Mouse (Mus musculus) midbrain, postnatal 0 days (tissue): ENCODE measurements around the gene Pnpla3. TPM values are rescaled to one million over a fixed set of nuclear protein-coding genes. Genes with fewer than 3 reads are reported as not detected.

Experiments used
- ATAC-seq: fragments of 200-750 bp; cut with Nextera tagmentation; 2 replicates; pipeline ENCODE4 v1.8.0; 2017; ENCODE audit warnings: moderate number of reproducible peaks, mild to moderate bottlenecking, moderate TSS enrichment, moderate library complexity; ENCODE audit not compliant: low FRiP score
- DNase-seq: peaks from one replicate; pipeline ENCODE4 v3.0.0-alpha.2; 2015; ENCODE audit warnings: low spot score
- H3K27ac ChIP-seq: fragments of 300-500 bp; sonication (generic); 2 replicates; pipeline ENCODE4 v1.5.1; 2014; ENCODE audit warnings: low read depth, mild to moderate bottlenecking, low read length, mixed read lengths
- H3K27me3 ChIP-seq: fragments of 300-500 bp; sonication (generic); 2 replicates; pipeline ENCODE4 v1.6.1; 2014; ENCODE audit warnings: low read length, control low read depth, mixed read lengths; ENCODE audit not compliant: insufficient read depth
- H3K36me3 ChIP-seq: fragments of 300-500 bp; sonication (generic); 2 replicates; pipeline ENCODE4 v1.6.1; 2014; ENCODE audit warnings: low read length, control low read depth, mixed read lengths; ENCODE audit not compliant: insufficient read depth
- H3K4me1 ChIP-seq: fragments of 300-500 bp; sonication (generic); 2 replicates; pipeline ENCODE4 v1.6.1; 2014; ENCODE audit warnings: mild to moderate bottlenecking, control low read depth, antibody characterized with exemption, low read length, mixed read lengths; ENCODE audit not compliant: insufficient read depth
- H3K4me2 ChIP-seq: fragments of 300-500 bp; sonication (generic); 2 replicates; pipeline ENCODE4 v1.6.1; 2014; ENCODE audit warnings: low read depth, mild to moderate bottlenecking, low read length, mixed read lengths; ENCODE audit not compliant: poor library complexity, severe bottlenecking
- H3K4me3 ChIP-seq: fragments of 300-500 bp; sonication (generic); 2 replicates; pipeline ENCODE4 v1.5.1; 2014; ENCODE audit warnings: low read depth, mild to moderate bottlenecking, low read length, moderate library complexity
- H3K9ac ChIP-seq: fragments of 300-500 bp; sonication (generic); replicated peaks from 2 replicates; pipeline ENCODE4 v1.6.1; 2014; ENCODE audit warnings: mild to moderate bottlenecking, low read length, moderate library complexity, mixed read lengths; ENCODE audit not compliant: poor library complexity, severe bottlenecking
- H3K9me3 ChIP-seq: fragments of 300-500 bp; sonication (generic); 2 replicates; pipeline ENCODE4 v1.6.1; 2016; ENCODE audit warnings: low read length, control low read depth
- CTCF ChIP-seq: IDR thresholded peaks from 2 replicates; pipeline ENCODE4 v1.5.1; 2016; ENCODE audit warnings: antibody characterized with exemption, mild to moderate bottlenecking
- WGBS: fragments of 180-500 bp; shearing (Covaris S2); extraction: QIAGEN DNeasy Blood & Tissue Kit; methylation state at CpG from one replicate; pipeline ENCODE4 v1.1.7; 2014; 5-methylcytosine and 5-hydroxymethylcytosine counted together
- polyA plus RNA-seq: library from polyadenylated mRNA; unstranded; fragments of >200 nt; fragmentation: Nextera tagmentation; extraction: Ambion mirVana; gene quantifications from 2 replicates; pipeline ENCODE4 v1.2.1, GENCODE M21; 2015
- total RNA-seq: library from RNA; depleted of rRNA; stranded (reverse); fragments of >200 nt; gene quantifications from 2 replicates; pipeline ENCODE4 v1.2.3, GENCODE M21; 2014

Gene Pnpla3
- total and polyA plus RNA-seq, 2 experiments from 2014 or later: 5.4 to 7.3 TPM

DNA sequence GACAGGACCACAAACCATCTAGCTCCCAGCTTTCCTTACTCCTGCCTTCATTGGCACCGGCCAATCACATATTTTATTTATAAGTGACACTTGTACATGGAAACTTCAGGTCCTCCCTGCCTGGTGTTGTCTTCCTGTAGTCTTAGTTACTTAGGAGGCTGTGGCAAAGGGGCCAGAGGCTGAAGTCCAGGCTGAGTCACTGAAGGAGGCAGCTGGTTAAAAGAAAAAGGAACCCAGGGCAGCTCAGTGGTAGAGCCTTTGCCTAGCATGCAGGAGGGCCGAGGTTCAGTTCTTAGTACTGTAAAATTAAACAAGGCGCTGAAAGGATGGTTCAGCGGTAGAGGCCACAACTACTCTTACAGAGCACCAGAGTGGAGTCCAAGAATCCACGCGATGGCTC lies 819 bp upstream of the Pnpla3 start:
- H3K36me3 ChIP-seq: no peaks in the 10 kb centered on the region
- DNase-seq (no peak), ATAC-seq (no peak)
- WGBS: 67% methylated on average over 6 of the region's 6 CpGs
- H3K9me3 ChIP-seq: no peaks in the 10 kb centered on the region
- H3K9ac ChIP-seq: peak overlapping the region; percentile 75; the same call in 1 of the 2 replicates
- peak overlapping the region; percentile 73 for H3K4me2 ChIP-seq
- TF ChIP-seq CTCF: no peak
- H3K4me1 ChIP-seq: 0 out of 2 replicates have a peak, but pooled peaks cover 4% of the 10 kb centered on the region
- H3K4me3 ChIP-seq: peak overlapping the region; percentile 58; the same call in 1 of the 2 replicates
- no peaks in the 10 kb centered on the region for H3K27me3 ChIP-seq
- H3K27ac ChIP-seq: peak overlapping the region; percentile 77; the same call in 1 of the 2 replicates

DNA sequence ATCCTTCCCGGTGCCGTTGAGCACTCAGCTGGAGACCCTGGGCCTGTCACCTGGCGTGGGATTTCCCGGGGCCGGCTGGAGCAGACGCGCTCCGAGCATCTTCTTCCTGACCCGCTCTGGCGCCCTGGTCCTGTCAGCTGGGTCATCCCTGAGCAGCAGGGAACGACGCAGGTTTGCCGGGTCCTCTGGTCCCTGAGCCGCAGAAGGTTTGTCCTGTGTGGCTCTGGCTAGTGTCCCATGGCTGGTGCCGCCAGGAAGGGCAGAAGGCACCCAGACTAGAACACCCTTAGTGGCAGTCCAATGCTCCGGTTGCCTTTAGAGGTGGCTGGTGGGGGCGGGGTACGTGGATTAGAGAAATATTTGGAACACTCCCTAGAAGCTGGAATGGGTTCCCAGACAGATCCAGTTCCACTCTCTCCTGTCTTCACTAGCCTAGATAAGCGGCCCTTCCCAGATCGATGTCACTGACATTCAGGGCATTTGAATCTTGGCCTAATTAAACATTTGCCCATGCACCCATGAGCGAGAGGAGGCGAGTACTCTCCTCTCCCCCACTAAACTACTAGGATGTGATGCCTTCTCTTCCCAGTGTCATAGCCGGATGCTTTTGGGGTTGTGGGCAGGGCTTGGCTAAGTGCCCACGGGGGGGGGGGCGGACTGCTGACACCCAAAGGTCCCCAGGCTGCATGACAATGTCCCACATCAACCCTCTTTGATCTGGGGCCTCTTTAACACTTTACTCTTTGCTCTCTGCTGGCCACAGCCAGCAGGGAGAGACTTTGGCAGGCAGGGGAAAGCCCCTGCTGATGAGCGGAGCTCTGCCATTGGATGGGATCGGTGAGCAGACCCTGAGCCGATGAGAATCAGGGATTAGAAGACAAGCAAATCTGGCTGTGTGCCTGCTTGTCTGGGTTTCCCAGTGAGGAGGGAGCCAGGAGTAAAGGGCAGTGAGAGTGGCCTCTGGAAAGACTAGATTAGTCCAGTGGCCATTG lies 829 bp downstream of the Pnpla3 start:
- Histone ChIP-seq H3K27ac (peak overlapping the region; percentile 77), H3K27me3 (no peaks in the 10 kb centered on the region), H3K4me1 (0 out of 2 replicates have a peak, but pooled peaks cover 4% of the 10 kb centered on the region), H3K4me3 (peak overlapping the region; percentile 58), H3K36me3 (no peaks in the 10 kb centered on the region), H3K9me3 (no peaks in the 10 kb centered on the region), H3K4me2 (peak overlapping the region; percentile 73), H3K9ac (peak overlapping the region; percentile 75)
- ATAC-seq (peak; percentile 58), DNase-seq (peak; percentile 94)
- TF ChIP-seq CTCF: peak; percentile 28
- 1% methylated on average over 28 of the region's 28 CpGs for WGBS

- Histone ChIP-seq H3K27ac (no peak overlapping the region), H3K4me1 (0 out of 2 replicates have a peak, but pooled peaks cover 4% of the 10 kb centered on the region), H3K4me3 (no peak overlapping the region), H3K4me2 (peak overlapping the region; percentile 73), H3K9ac (no peak overlapping the region), H3K27me3 (no peaks in the 10 kb centered on the region), H3K9me3 (no peaks in the 10 kb centered on the region), H3K36me3 (peaks cover 3% of the 10 kb centered on the region; the same call in 1 of the 2 replicates)
- no peak for TF ChIP-seq CTCF
- ATAC-seq: no peak
- 70% methylated on average over 1 of the region's 1 CpGs for WGBS
- DNase-seq: no peak
Observed at GRCm38 (mm10) chr15:84169511-84169910, 1.9 kb downstream of the Pnpla3 start.

DNA sequence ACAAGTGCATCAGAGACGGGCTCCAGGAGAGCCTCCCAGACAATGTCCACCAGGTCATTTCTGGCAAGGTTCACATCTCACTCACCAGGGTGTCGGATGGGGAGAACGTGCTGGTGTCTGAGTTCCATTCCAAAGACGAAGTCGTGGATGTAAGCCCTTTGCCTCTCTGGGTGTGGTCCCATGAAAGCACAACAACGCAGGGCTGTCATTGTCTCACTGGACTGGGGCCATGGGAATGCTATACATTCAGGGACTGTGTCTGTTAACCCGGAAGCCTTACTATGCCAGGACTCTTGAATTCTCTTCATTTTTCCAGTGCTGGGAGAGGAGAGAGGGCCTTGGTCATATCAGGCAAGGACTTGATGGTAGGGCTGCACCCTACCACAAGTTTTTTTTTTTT lies 3.5 kb downstream of the Pnpla3 start:
- DNase-seq: no peak
- H3K36me3 ChIP-seq: peaks cover 9% of the 10 kb centered on the region; the same call in 1 of the 2 replicates
- TF ChIP-seq CTCF: no peak
- no peak overlapping the region for H3K27ac ChIP-seq
- no peak overlapping the region for H3K4me2 ChIP-seq
- no peak for ATAC-seq
- no peak overlapping the region for H3K9ac ChIP-seq
- WGBS: 85% methylated on average over 7 of the region's 7 CpGs
- no peaks in the 10 kb centered on the region for H3K27me3 ChIP-seq
- H3K4me1 ChIP-seq: 0 out of 2 replicates have a peak, but pooled peaks cover 4% of the 10 kb centered on the region
- H3K9me3 ChIP-seq: no peaks in the 10 kb centered on the region
- H3K4me3 ChIP-seq: no peak overlapping the region

DNA sequence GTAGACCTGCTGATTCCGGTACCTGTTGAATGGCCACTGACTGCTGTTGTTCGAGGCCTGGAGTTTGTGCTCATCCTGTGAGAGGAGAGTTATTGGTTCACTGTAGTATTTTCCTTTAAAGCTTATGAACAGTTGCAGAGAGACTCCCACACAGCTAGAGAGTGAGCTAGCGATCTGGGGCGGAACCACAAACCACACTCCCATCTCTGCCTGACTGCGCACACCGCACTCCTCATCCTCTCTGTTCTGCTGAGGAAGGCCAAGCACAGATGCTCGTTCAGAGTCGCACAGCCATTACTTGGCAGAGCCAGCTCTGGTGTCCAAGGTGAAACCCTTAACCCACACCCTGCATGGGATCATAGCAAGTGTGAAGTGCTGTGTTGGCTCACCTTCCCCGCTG lies 11.1 kb downstream of the Pnpla3 start:
- WGBS: 93% methylated on average over 9 of the region's 9 CpGs

DNA sequence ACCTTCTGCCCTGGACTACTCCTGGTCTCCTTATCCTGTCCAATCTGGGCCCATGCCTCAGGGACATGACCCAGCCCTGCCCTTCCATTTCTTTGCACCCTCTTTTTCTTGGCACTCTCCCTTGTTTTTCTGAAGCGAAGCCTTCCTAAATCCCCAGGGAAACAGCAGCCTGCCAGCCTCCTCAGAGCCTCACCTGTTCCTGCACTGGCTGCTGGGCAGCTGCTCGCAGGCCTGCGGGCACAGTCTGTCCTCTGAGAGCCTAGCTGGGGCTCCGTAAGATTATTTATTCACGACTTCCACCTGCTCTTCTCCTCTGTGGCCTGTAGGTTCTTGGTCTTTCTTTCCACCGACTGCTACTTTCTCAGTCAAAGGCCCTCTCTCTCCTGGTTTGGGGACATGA lies 14.4 kb downstream of the Pnpla3 start:
- DNase-seq (no peak), ATAC-seq (no peak)
- no peak for TF ChIP-seq CTCF
- H3K36me3 ChIP-seq: peaks cover 14% of the 10 kb centered on the region; the same call in 1 of the 2 replicates
- H3K9me3 ChIP-seq: no peaks in the 10 kb centered on the region
- H3K4me2 ChIP-seq: no peak overlapping the region
- 62% methylated on average over 6 of the region's 6 CpGs for WGBS
- no peak overlapping the region for H3K27ac ChIP-seq
- no peak overlapping the region for H3K9ac ChIP-seq
- no peak overlapping the region for H3K4me3 ChIP-seq
- H3K27me3 ChIP-seq: no peaks in the 10 kb centered on the region
- no peaks in the 10 kb centered on the region for H3K4me1 ChIP-seq

More for the DNA sequence above, 11.1 kb downstream of the Pnpla3 start:
- Histone ChIP-seq H3K9ac (no peak overlapping the region), H3K4me3 (no peak overlapping the region), H3K36me3 (peaks cover 26% of the 10 kb centered on the region), H3K9me3 (no peaks in the 10 kb centered on the region), H3K27ac (no peak overlapping the region), H3K4me1 (no peaks in the 10 kb centered on the region), H3K27me3 (no peaks in the 10 kb centered on the region), H3K4me2 (no peak overlapping the region)
- TF ChIP-seq CTCF: no peak
- ATAC-seq: no peak
- no peak for DNase-seq
